Mouse (Mus musculus): Measurements from ENCODE around the gene 1700011L22Rik.

DNA sequence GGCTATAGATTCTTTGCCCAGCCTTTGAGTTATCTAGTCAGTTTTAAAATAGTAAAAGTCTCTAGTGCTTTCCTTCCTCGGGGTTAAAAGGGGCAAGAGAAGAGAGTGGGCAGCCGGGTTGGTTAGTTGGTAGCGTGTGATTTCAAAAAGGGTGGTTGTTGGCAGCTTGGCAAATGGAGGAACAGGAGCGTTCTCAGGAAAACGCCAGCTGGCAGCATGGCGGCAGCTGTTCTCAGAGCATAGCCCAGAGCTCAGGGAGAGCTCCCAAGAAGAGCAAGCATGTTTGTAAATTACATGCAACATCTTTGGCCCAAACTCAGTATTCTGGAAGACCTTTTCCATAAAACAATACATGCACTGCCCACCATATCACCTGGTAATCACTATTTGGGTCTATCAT, 5.4 kb upstream of the 1700011L22Rik start:
- TF ChIP-seq FLI1 (IDR thresholded peaks at IDR 0.05; ENCODE audit: low read length) (no peak), GATA1 (IDR thresholded peaks at IDR 0.05; ENCODE audit: borderline replicate concordance, low read length) (no peak)
